Mouse (Mus musculus) erythroblast, adult 5-6 weeks (primary cell): Measurements from ENCODE around the gene Csrnp3. TPM values are rescaled to one million over a fixed set of nuclear protein-coding genes. Genes with fewer than 3 reads are reported as not detected.

Experiments
- total RNA-seq, 2 experiments: library from RNA; stranded (forward) in 1 of 2; stranded (reverse) in 1 of 2; fragments of 150-400 nt in 1 of 2; fragments of 200-764, 138-1000 nt in 1 of 2; gene quantifications; 2 replicates each; pipeline versions ENCODE4 v1.2.3 to v1.2.4; 2015 to 2017; ENCODE audit warnings: low replicate concordance in 2 of 2

The Csrnp3 gene
- total RNA-seq, 2 experiments from 2014 or later = not detected

Other genes with a start within 250 kb of the Csrnp3 start
- gene Scn2a, start 225.0 kb upstream of the Csrnp3 start, total RNA-seq (2015; ENCODE audit: low replicate concordance) = not detected in 2 replicates
- not detected in 2 replicates for gene Scn2a, start 225.0 kb upstream of the Csrnp3 start, total RNA-seq (2017; ENCODE audit: low replicate concordance)